Mouse (Mus musculus): ENCODE measurements around the gene Aars2. TPM values are rescaled to one million over a fixed set of nuclear protein-coding genes. Genes with fewer than 3 reads are reported as not detected.

Aars2 gene
- total and polyA plus RNA-seq, 3 experiments = 12.4 to 23.1 (median 17.5) TPM

- TF ChIP-seq MYC (IDR thresholded peaks at IDR 0.05; ENCODE audit: low read depth, low read length) = peak; percentile 31; the same call in 1 of the 2 replicates
- peak; percentile 70; the same call in 1 of the 2 replicates for TF ChIP-seq MXI1 (IDR thresholded peaks at IDR 0.05; ENCODE audit: low read depth, low read length)
- TF ChIP-seq JUN (IDR thresholded peaks at IDR 0.05; ENCODE audit: insufficient read depth, low read depth, low read length) = no peak
- peak; percentile 31; the same call in 1 of the 2 replicates for TF ChIP-seq NRF1 (IDR thresholded peaks at IDR 0.05; ENCODE audit: low read depth, low read length)
- TF ChIP-seq PAX5 (IDR thresholded peaks at IDR 0.05; ENCODE audit: low read length) = no peak
- no peak for TF ChIP-seq EP300 (IDR thresholded peaks at IDR 0.05; ENCODE audit: low read length)
- peak; percentile 74 for TF ChIP-seq USF2 (conservative IDR thresholded peaks at IDR 0.05; ENCODE audit: low read depth, low read length)
Observed at GRCm38 (mm10) chr17:45563655-45564530, 57.3 kb downstream of the Aars2 start, which contains the start of gene Slc35b2 (continued).

GRCm38 (mm10) chr17:45564531-45565084 is 58.0 kb downstream of the Aars2 start:
- Histone ChIP-seq H3K79me2 (replicated peaks; ENCODE audit: control insufficient read depth, extremely low read depth, insufficient read depth, poor library complexity, severe bottlenecking) (peaks cover 36% of the 10 kb centered on the region), H3K27ac (ENCODE audit: insufficient read depth, low read depth) (peak overlapping the region; percentile 98), H3K4me1 (ENCODE audit: control insufficient read depth in 1 of 2, insufficient read depth in 2 of 2) (peaks cover 43 to 74% of the 10 kb centered on the region in 2 experiments), H3K9ac (ENCODE audit: insufficient read depth, low read depth) (peak overlapping the region; percentile 89), H3K4me3 (replicated peaks in 1 of 3; ENCODE audit: low read depth in 2 of 3, low read length in 2 of 3, poor library complexity in 1 of 3) (peak overlapping the region; percentile 75 to 87 (median 80)), H3K27me3 (replicated peaks) (no peaks in the 10 kb centered on the region), H3K4me2 (ENCODE audit: insufficient read depth, low read depth, poor library complexity, severe bottlenecking) (peak overlapping the region; percentile 83), H3K36me3 (replicated peaks in 1 of 2; ENCODE audit: control insufficient read depth in 1 of 2, insufficient read depth in 1 of 2, low read length in 1 of 2) (peaks cover 58 to 74% of the 10 kb centered on the region in 2 experiments), H3K9me3 (replicated peaks; ENCODE audit: low read length) (no peaks in the 10 kb centered on the region)
- no peak for DNase-seq (ENCODE audit: extremely low read depth)
- dilution Hi-C loops (cut with MboI; ENCODE audit: extremely low pct_ligation_motif_present, extremely low pct_unique_long_range_greater_than_20kb, low sequenced_read_pairs) = no loop called here
- TF ChIP-seq EP300 (IDR thresholded peaks at IDR 0.05; ENCODE audit: low read length) (no peak), SIN3A (IDR thresholded peaks at IDR 0.05; ENCODE audit: low read length) (peak; percentile 19; the same call in 1 of the 2 replicates), KAT2A (IDR thresholded peaks at IDR 0.05; ENCODE audit: insufficient replicate concordance, low read length) (no peak), NELFE (IDR thresholded peaks at IDR 0.05; ENCODE audit: low read depth, low read length) (peak; percentile 17; the same call in 1 of the 2 replicates), SMC3 (IDR thresholded peaks at IDR 0.05; ENCODE audit: low read depth, low read length) (peak; percentile 1; the same call in 1 of the 2 replicates), CHD2 (IDR thresholded peaks at IDR 0.05; ENCODE audit: low read length) (peak; percentile 4; the same call in 1 of the 2 replicates)
- in situ Hi-C loops (cut with MboI; ENCODE audit: low pct_ligation_motif_present, low pct_unique_long_range_greater_than_20kb, low sequenced_read_pairs) = no loop called here

DNA sequence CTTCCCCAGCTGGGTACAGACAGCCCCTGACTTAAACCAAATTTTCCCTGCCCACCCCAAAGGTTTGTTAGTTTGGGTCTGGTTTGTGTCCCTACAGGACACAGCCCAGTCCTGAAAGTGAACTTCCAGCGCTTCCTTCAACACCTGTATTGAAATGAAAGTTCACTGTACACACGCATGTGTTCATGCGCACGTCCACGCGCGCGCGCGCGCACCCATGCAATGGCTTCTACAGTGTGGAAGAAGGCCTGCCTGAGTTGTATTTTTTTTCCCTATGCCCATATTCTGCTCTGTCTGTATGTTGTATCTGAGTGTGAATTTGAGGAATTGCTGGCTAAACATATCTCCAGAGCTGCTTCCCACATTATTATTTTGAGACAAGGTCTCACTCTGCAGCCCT is 58.5 kb downstream of the Aars2 start:
- Histone ChIP-seq H3K4me3 (replicated peaks in 1 of 3; ENCODE audit: low read depth in 2 of 3, low read length in 2 of 3, poor library complexity in 1 of 3) (peak overlapping the region; percentile 75 to 87 (median 80)), H3K9ac (ENCODE audit: insufficient read depth, low read depth) (peak overlapping the region; percentile 89), H3K36me3 (replicated peaks in 1 of 2; ENCODE audit: control insufficient read depth in 1 of 2, insufficient read depth in 1 of 2, low read length in 1 of 2) (peaks cover 61 to 74% of the 10 kb centered on the region in 2 experiments), H3K79me2 (replicated peaks; ENCODE audit: control insufficient read depth, extremely low read depth, insufficient read depth, poor library complexity, severe bottlenecking) (peaks cover 41% of the 10 kb centered on the region), H3K27ac (ENCODE audit: insufficient read depth, low read depth) (peak overlapping the region; percentile 98; the same call in 1 of the 2 replicates), H3K9me3 (replicated peaks; ENCODE audit: low read length) (no peaks in the 10 kb centered on the region), H3K4me1 (ENCODE audit: control insufficient read depth in 1 of 2, insufficient read depth in 2 of 2) (peaks cover 45 to 77% of the 10 kb centered on the region in 2 experiments), H3K27me3 (replicated peaks) (no peaks in the 10 kb centered on the region), H3K4me2 (ENCODE audit: insufficient read depth, low read depth, poor library complexity, severe bottlenecking) (peak overlapping the region; percentile 83)
- dilution Hi-C loops (cut with MboI; ENCODE audit: extremely low pct_ligation_motif_present, extremely low pct_unique_long_range_greater_than_20kb, low sequenced_read_pairs) = no loop called here
- in situ Hi-C loops (cut with MboI; ENCODE audit: low pct_ligation_motif_present, low pct_unique_long_range_greater_than_20kb, low sequenced_read_pairs) = no loop called here
- DNase-seq (ENCODE audit: extremely low read depth) = no peak
- TF ChIP-seq POLR2AphosphoS2 (IDR thresholded peaks at IDR 0.05; ENCODE audit: low read depth, low read length) (no peak), ZC3H11A (IDR thresholded peaks at IDR 0.05; ENCODE audit: low read depth, low read length) (no peak), NRF1 (IDR thresholded peaks at IDR 0.05; ENCODE audit: low read depth, low read length) (peak; percentile 78), USF1 (IDR thresholded peaks at IDR 0.05; ENCODE audit: low read depth, low read length) (no peak), ZKSCAN1 (IDR thresholded peaks at IDR 0.05; ENCODE audit: borderline replicate concordance, low read depth, low read length) (no peak), ZMIZ1 (IDR thresholded peaks at IDR 0.05; ENCODE audit: low read depth, low read length) (no peak), SIN3A (IDR thresholded peaks at IDR 0.05; ENCODE audit: low read length) (peak; percentile 1; the same call in 1 of the 2 replicates), MYC (IDR thresholded peaks at IDR 0.05; ENCODE audit: low read depth, low read length) (no peak), SMC3 (IDR thresholded peaks at IDR 0.05; ENCODE audit: low read depth, low read length) (peak; percentile 0; the same call in 1 of the 2 replicates), MEF2A (IDR thresholded peaks at IDR 0.05; ENCODE audit: borderline replicate concordance, low read depth, low read length) (no peak), MAFK (IDR thresholded peaks at IDR 0.05; ENCODE audit: insufficient replicate concordance, low read length) (no peak), EP300 (IDR thresholded peaks at IDR 0.05; ENCODE audit: low read length) (no peak), CTCF (conservative IDR thresholded peaks at IDR 0.05 in 1 of 2, IDR thresholded peaks at IDR 0.05 in 1 of 2; ENCODE audit: low read depth in 2 of 2, low read length in 2 of 2) (no peak), HCFC1 (IDR thresholded peaks at IDR 0.05; ENCODE audit: low read depth, low read length) (no peak), NELFE (IDR thresholded peaks at IDR 0.05; ENCODE audit: low read depth, low read length) (no peak), PAX5 (IDR thresholded peaks at IDR 0.05; ENCODE audit: low read length) (no peak), UBTF (IDR thresholded peaks at IDR 0.05; ENCODE audit: low read depth, low read length) (no peak), MXI1 (IDR thresholded peaks at IDR 0.05; ENCODE audit: low read depth, low read length) (no peak), RAD21 (IDR thresholded peaks at IDR 0.05; ENCODE audit: low read depth, low read length) (no peak), IRF4 (IDR thresholded peaks at IDR 0.05; ENCODE audit: low read depth, low read length) (no peak), TCF12 (IDR thresholded peaks at IDR 0.05; ENCODE audit: low read depth, low read length) (no peak)
